Mouse (Mus musculus): Measurements from ENCODE around the gene Gtpbp3.
A peak's percentile ranks its signal among the peaks of the same experiment; 100 is the strongest.

Gene Gtpbp3

GRCm38 (mm10) chr8:71534263-71534810 lies 46.4 kb downstream of the Gtpbp3 start:
- no peak for DNase-seq (ENCODE audit: low spot score)

- DNase-seq (ENCODE audit: low spot score): no peak
These were observed 47.8 kb downstream of the Gtpbp3 start for GRCm38 (mm10) chr8:71535663-71536062.

- DNase-seq (ENCODE audit: low spot score): peak; percentile 94
These were observed 49.3 kb downstream of the Gtpbp3 start, which contains the start of gene Bst2 for GRCm38 (mm10) chr8:71537028-71537867. Gene Bst2, minus strand, starts transcription at chr8:71537456.

GRCm38 (mm10) chr8:71542632-71543343 lies 54.9 kb downstream of the Gtpbp3 start, which contains the start of gene Mvb12a:
Gene Mvb12a, plus strand, starts transcription at chr8:71542922.
- peak; percentile 93 for DNase-seq (ENCODE audit: low spot score)

GRCm38 (mm10) chr8:71543755-71544154 lies 55.9 kb downstream of the Gtpbp3 start:
- DNase-seq (ENCODE audit: low spot score): no peak

- no peak for DNase-seq (ENCODE audit: low spot score)
These were observed 57.1 kb downstream of the Gtpbp3 start for GRCm38 (mm10) chr8:71545053-71545452.

- DNase-seq (ENCODE audit: low spot score): no peak
These were observed 59.7 kb downstream of the Gtpbp3 start for GRCm38 (mm10) chr8:71547590-71547989.
